Mouse (Mus musculus): Measurements from ENCODE around the gene Gnai1. TPM values are rescaled to one million over a fixed set of nuclear protein-coding genes. Genes with fewer than 3 reads are reported as not detected.

Gnai1 gene
- polyA plus RNA-seq, 1 experiment from 2014 or later: 25.1 TPM

DNA sequence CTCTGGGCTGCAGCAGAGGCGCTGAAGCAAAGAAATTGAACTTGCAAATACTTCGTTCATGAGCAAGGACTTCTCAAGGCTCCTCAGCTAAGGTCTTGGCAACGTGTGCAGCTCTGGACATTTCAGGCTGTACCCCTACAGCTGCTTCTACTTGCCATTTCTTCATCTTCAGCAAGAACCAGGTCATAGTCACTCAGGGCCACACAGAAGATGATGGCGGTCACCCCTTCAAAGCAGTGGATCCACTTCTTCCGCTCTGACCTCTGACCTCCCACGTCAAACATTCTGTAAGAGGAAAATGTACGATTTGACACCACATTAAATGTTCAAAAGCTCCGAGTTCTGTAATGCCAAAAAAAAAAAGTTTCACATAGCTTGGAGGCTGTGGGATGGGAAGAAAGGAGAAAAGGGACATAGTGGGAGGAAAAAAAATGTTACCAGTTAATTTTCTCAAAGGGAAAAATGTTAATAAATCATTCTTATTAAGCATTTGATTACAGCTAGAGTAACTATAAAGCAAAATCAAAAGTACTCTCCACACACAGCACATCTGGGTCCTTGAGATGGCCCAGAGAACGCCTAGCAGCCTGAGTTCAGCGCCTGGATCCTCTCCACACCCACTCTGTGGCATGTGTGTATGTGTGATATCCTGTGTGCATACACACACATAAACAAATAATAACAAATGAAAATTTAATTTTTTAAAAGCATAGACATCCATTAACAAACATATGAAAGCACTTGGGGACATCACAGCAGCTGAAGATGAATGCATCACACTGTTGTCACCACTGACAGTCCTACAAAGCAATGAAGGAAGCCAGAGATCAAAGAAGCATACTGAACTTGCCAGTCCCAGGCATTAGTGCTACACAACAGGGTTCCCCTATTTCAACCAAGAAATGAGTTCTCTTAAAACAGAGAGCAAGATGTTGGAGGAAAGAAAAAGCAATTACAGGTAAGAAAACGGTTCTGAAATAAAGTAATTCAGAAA lies 86.6 kb downstream of the Gnai1 start:
- H3K9me3 ChIP-seq (replicated peaks; ENCODE audit: control insufficient read depth, low read length): no peaks in the 10 kb centered on the region
- H3K36me3 ChIP-seq (ENCODE audit: control insufficient read depth, insufficient read depth): peaks cover 7% of the 10 kb centered on the region; the same call in 1 of the 2 replicates
- ATAC-seq (replicated peaks; ENCODE audit: extremely low read depth, insufficient read depth, low FRiP score): no peak
- no peaks in the 10 kb centered on the region for H3K4me1 ChIP-seq (ENCODE audit: control insufficient read depth, insufficient read depth, low read length)
- no peak overlapping the region for H3K27ac ChIP-seq (ENCODE audit: low read length)
- no peak overlapping the region for H3K4me2 ChIP-seq (ENCODE audit: low read depth, low read length)
- no peak overlapping the region for H3K4me3 ChIP-seq (ENCODE audit: low read length)
- no peaks in the 10 kb centered on the region for H3K27me3 ChIP-seq (ENCODE audit: control insufficient read depth, insufficient read depth, low read length)
- WGBS: 83% methylated on average over 11 of the region's 11 CpGs
- no peak overlapping the region for H3K9ac ChIP-seq (ENCODE audit: low read length)

DNA sequence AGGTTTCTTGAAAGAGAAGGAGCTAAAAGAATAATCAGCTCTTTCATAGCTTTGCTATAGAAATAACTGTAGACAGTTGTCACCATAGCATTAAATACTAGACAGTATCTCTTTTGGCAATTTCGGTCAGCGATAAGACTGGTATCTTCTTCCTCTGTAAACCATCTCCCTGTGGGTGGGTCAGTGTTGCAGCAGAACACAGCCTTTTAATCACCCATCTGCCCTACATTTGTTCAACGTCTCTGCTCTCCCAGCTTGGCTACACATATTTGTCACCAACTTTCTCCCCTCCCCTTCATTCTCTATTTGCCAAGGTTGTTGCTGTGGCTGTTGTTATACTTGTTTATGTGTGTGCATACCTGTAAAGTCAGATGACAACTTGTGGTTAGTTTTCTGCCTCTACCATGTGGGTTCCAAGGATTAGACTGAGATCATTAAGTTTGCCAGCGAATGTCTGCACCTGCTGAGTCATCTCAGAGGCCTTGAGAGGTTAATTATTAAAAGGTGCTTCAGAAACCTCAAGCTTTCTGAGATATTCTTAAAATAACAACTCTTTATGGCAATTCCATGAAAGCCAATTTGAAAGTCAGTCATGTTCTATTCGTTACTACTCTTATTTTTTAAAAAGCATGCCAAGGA lies 109.7 kb downstream of the Gnai1 start:
- H3K4me3 ChIP-seq (ENCODE audit: low read length): no peak overlapping the region
- H3K27me3 ChIP-seq (ENCODE audit: control insufficient read depth, insufficient read depth, low read length): no peaks in the 10 kb centered on the region
- WGBS: 76% methylated on average over 5 of the region's 5 CpGs
- H3K9me3 ChIP-seq (replicated peaks; ENCODE audit: control insufficient read depth, low read length): no peaks in the 10 kb centered on the region
- no peak for ATAC-seq (replicated peaks; ENCODE audit: extremely low read depth, insufficient read depth, low FRiP score)
- H3K36me3 ChIP-seq (ENCODE audit: control insufficient read depth, insufficient read depth): no peaks in the 10 kb centered on the region
- no peaks in the 10 kb centered on the region for H3K4me1 ChIP-seq (ENCODE audit: control insufficient read depth, insufficient read depth, low read length)
- no peak overlapping the region for H3K4me2 ChIP-seq (ENCODE audit: low read depth, low read length)
- no peak overlapping the region for H3K27ac ChIP-seq (ENCODE audit: low read length)
- H3K9ac ChIP-seq (ENCODE audit: low read length): no peak overlapping the region

- WGBS: 79% methylated on average over 5 of the region's 5 CpGs
- H3K36me3 ChIP-seq (ENCODE audit: control insufficient read depth, insufficient read depth): no peaks in the 10 kb centered on the region
- no peak overlapping the region for H3K4me2 ChIP-seq (ENCODE audit: low read depth, low read length)
- H3K9ac ChIP-seq (ENCODE audit: low read length): no peak overlapping the region
- no peak overlapping the region for H3K27ac ChIP-seq (ENCODE audit: low read length)
- H3K4me3 ChIP-seq (ENCODE audit: low read length): no peak overlapping the region
- H3K27me3 ChIP-seq (ENCODE audit: control insufficient read depth, insufficient read depth, low read length): no peaks in the 10 kb centered on the region
- no peak for ATAC-seq (replicated peaks; ENCODE audit: extremely low read depth, insufficient read depth, low FRiP score)
- no peaks in the 10 kb centered on the region for H3K9me3 ChIP-seq (replicated peaks; ENCODE audit: control insufficient read depth, low read length)
- H3K4me1 ChIP-seq (ENCODE audit: control insufficient read depth, insufficient read depth, low read length): no peaks in the 10 kb centered on the region
Observed at GRCm38 (mm10) chr5:18249132-18249531, 111.0 kb downstream of the Gnai1 start.

DNA sequence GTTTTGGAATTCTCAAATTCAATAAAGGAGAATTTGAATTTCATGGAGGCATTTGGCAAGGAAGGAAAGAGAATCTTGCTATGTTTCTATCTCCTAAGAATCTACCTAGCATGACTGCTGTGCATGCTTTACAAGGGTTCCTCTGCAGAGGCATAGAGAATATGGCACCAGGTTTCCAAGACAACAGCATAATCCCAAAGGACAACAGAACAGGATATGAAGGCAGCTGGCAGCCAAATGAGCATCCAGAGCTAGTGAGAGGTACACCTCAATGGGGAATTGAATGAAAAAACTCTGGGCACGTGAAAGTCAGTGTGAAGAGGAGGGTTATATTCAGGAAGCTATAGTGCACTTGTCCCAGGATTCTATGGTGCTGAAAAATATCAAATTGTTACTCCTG lies 130.8 kb downstream of the Gnai1 start:
- Histone ChIP-seq H3K9me3 (replicated peaks; ENCODE audit: control insufficient read depth, low read length) (no peaks in the 10 kb centered on the region), H3K36me3 (ENCODE audit: control insufficient read depth, insufficient read depth) (no peaks in the 10 kb centered on the region), H3K9ac (ENCODE audit: low read length) (no peak overlapping the region), H3K4me1 (ENCODE audit: control insufficient read depth, insufficient read depth, low read length) (no peaks in the 10 kb centered on the region), H3K4me3 (ENCODE audit: low read length) (no peak overlapping the region), H3K27me3 (ENCODE audit: control insufficient read depth, insufficient read depth, low read length) (no peaks in the 10 kb centered on the region), H3K27ac (ENCODE audit: low read length) (no peak overlapping the region), H3K4me2 (ENCODE audit: low read depth, low read length) (no peak overlapping the region)
- WGBS: 50% methylated on average over 1 of the region's 1 CpGs
- no peak for ATAC-seq (replicated peaks; ENCODE audit: extremely low read depth, insufficient read depth, low FRiP score)

- no peaks in the 10 kb centered on the region for H3K9me3 ChIP-seq (replicated peaks; ENCODE audit: control insufficient read depth, low read length)
- ATAC-seq (replicated peaks; ENCODE audit: extremely low read depth, insufficient read depth, low FRiP score): no peak
- H3K4me2 ChIP-seq (ENCODE audit: low read depth, low read length): no peak overlapping the region
- no peak overlapping the region for H3K9ac ChIP-seq (ENCODE audit: low read length)
- WGBS: 71% methylated on average over 7 of the region's 7 CpGs
- no peak overlapping the region for H3K27ac ChIP-seq (ENCODE audit: low read length)
- no peaks in the 10 kb centered on the region for H3K4me1 ChIP-seq (ENCODE audit: control insufficient read depth, insufficient read depth, low read length)
- H3K36me3 ChIP-seq (ENCODE audit: control insufficient read depth, insufficient read depth): no peaks in the 10 kb centered on the region
- no peak overlapping the region for H3K4me3 ChIP-seq (ENCODE audit: low read length)
- H3K27me3 ChIP-seq (ENCODE audit: control insufficient read depth, insufficient read depth, low read length): no peaks in the 10 kb centered on the region
Observed at GRCm38 (mm10) chr5:18228866-18229265, 131.3 kb downstream of the Gnai1 start.

- no peak overlapping the region for H3K9ac ChIP-seq (ENCODE audit: low read length)
- H3K4me2 ChIP-seq (ENCODE audit: low read depth, low read length): no peak overlapping the region
- H3K36me3 ChIP-seq (ENCODE audit: control insufficient read depth, insufficient read depth): no peaks in the 10 kb centered on the region
- no peaks in the 10 kb centered on the region for H3K9me3 ChIP-seq (replicated peaks; ENCODE audit: control insufficient read depth, low read length)
- H3K27ac ChIP-seq (ENCODE audit: low read length): no peak overlapping the region
- WGBS: 37% methylated on average over 1 of the region's 1 CpGs
- H3K4me3 ChIP-seq (ENCODE audit: low read length): no peak overlapping the region
- no peaks in the 10 kb centered on the region for H3K27me3 ChIP-seq (ENCODE audit: control insufficient read depth, insufficient read depth, low read length)
- no peak for ATAC-seq (replicated peaks; ENCODE audit: extremely low read depth, insufficient read depth, low FRiP score)
- H3K4me1 ChIP-seq (ENCODE audit: control insufficient read depth, insufficient read depth, low read length): no peaks in the 10 kb centered on the region
Observed at GRCm38 (mm10) chr5:18220873-18221272, 139.3 kb downstream of the Gnai1 start.

DNA sequence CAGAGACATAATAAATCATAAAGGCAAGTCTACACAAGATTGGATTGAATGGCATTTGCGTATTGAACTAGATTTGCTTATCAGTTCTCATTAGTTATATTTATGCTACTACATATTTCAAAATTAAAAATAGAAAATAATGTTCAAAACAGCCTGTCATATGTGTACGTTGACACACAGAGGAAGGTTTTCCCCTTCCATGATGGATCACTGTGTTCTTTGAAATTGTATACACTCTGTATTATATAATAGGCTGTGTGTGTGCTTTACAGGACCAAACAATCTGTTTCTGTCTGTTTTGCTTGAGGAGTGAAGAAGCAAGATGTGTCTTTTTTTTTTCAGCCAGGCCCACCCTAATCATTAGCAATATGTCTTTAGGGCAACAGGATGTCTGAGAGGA lies 141.9 kb downstream of the Gnai1 start:
- H3K4me1 ChIP-seq (ENCODE audit: control insufficient read depth, insufficient read depth, low read length): no peaks in the 10 kb centered on the region
- H3K36me3 ChIP-seq (ENCODE audit: control insufficient read depth, insufficient read depth): no peaks in the 10 kb centered on the region
- H3K4me3 ChIP-seq (ENCODE audit: low read length): no peak overlapping the region
- H3K4me2 ChIP-seq (ENCODE audit: low read depth, low read length): no peak overlapping the region
- no peaks in the 10 kb centered on the region for H3K9me3 ChIP-seq (replicated peaks; ENCODE audit: control insufficient read depth, low read length)
- ATAC-seq (replicated peaks; ENCODE audit: extremely low read depth, insufficient read depth, low FRiP score): no peak
- no peak overlapping the region for H3K9ac ChIP-seq (ENCODE audit: low read length)
- no peak overlapping the region for H3K27ac ChIP-seq (ENCODE audit: low read length)
- no peaks in the 10 kb centered on the region for H3K27me3 ChIP-seq (ENCODE audit: control insufficient read depth, insufficient read depth, low read length)
- WGBS: 64% methylated on average over 2 of the region's 2 CpGs

GRCm38 (mm10) chr5:18217856-18218255 lies 142.3 kb downstream of the Gnai1 start:
- Histone ChIP-seq H3K9me3 (replicated peaks; ENCODE audit: control insufficient read depth, low read length) (no peaks in the 10 kb centered on the region), H3K9ac (ENCODE audit: low read length) (no peak overlapping the region), H3K4me3 (ENCODE audit: low read length) (no peak overlapping the region), H3K36me3 (ENCODE audit: control insufficient read depth, insufficient read depth) (no peaks in the 10 kb centered on the region), H3K27me3 (ENCODE audit: control insufficient read depth, insufficient read depth, low read length) (no peaks in the 10 kb centered on the region), H3K27ac (ENCODE audit: low read length) (no peak overlapping the region), H3K4me2 (ENCODE audit: low read depth, low read length) (no peak overlapping the region), H3K4me1 (ENCODE audit: control insufficient read depth, insufficient read depth, low read length) (no peaks in the 10 kb centered on the region)
- no peak for ATAC-seq (replicated peaks; ENCODE audit: extremely low read depth, insufficient read depth, low FRiP score)
